Mouse (Mus musculus) hindbrain, embryonic 11.5 days (tissue): ENCODE measurements around the gene Pth. TPM values are rescaled to one million over a fixed set of nuclear protein-coding genes. Genes with fewer than 3 reads are reported as not detected.

Source experiments
- ATAC-seq: fragments of 200-750 bp; cut with Nextera tagmentation; 2 replicates; pipeline ENCODE4 v1.8.0; 2017; ENCODE audit warnings: mild to moderate bottlenecking, moderate TSS enrichment, moderate library complexity; ENCODE audit not compliant: low FRiP score
- DNase-seq: peaks from one replicate; pipeline ENCODE4 v3.0.0-alpha.2; 2015; ENCODE audit warnings: low spot score
- H3K27ac ChIP-seq: fragments of 300-500 bp; sonication (generic); 2 replicates; pipeline ENCODE4 v1.5.1; 2014; ENCODE audit warnings: mild to moderate bottlenecking, low read depth, low read length
- H3K27me3 ChIP-seq: fragments of 300-500 bp; sonication (generic); 2 replicates; pipeline ENCODE4 v1.6.1; 2014; ENCODE audit warnings: mild to moderate bottlenecking, low read length, moderate library complexity, mixed read lengths; ENCODE audit not compliant: control insufficient read depth, insufficient read depth
- H3K36me3 ChIP-seq: fragments of 300-500 bp; sonication (generic); 2 replicates; pipeline ENCODE4 v1.6.1; 2014; ENCODE audit warnings: mild to moderate bottlenecking, low read length, moderate library complexity, mixed read lengths; ENCODE audit not compliant: control insufficient read depth, insufficient read depth
- H3K4me1 ChIP-seq: fragments of 300-500 bp; sonication (generic); replicated peaks from 2 replicates; pipeline ENCODE4 v1.6.1; 2014; ENCODE audit warnings: low read length, mixed read lengths; ENCODE audit not compliant: control insufficient read depth, insufficient read depth
- H3K4me2 ChIP-seq: fragments of 300-500 bp; sonication (generic); replicated peaks from 2 replicates; pipeline ENCODE4 v1.6.1; 2014; ENCODE audit warnings: mild to moderate bottlenecking, low read depth, low read length
- H3K4me3 ChIP-seq: fragments of 300-500 bp; sonication (generic); 2 replicates; pipeline ENCODE4 v1.5.1; 2014; ENCODE audit warnings: low read depth, low read length
- H3K9ac ChIP-seq: fragments of 300-500 bp; sonication (generic); 2 replicates; pipeline ENCODE4 v1.6.1; 2014; ENCODE audit warnings: low read depth, low read length
- H3K9me3 ChIP-seq: fragments of 300-500 bp; sonication (generic); 2 replicates; pipeline ENCODE4 v1.6.1; 2016; ENCODE audit warnings: low read length; ENCODE audit not compliant: control insufficient read depth
- WGBS: fragments of 180-500 bp; shearing (Covaris S2); extraction: QIAGEN DNeasy Blood & Tissue Kit; methylation state at CpG from one replicate; pipeline ENCODE4 v1.1.7; 2014; 5-methylcytosine and 5-hydroxymethylcytosine counted together
- polyA plus RNA-seq: library from polyadenylated mRNA; unstranded; fragments of >200 nt; fragmentation: Nextera tagmentation; extraction: Ambion mirVana; gene quantifications from 2 replicates; pipeline ENCODE4 v1.2.1, GENCODE M21; 2014

Gene Pth
- polyA plus RNA-seq, result 0.51 TPM in 1 of 2 replicates, not detected in the other

DNA sequence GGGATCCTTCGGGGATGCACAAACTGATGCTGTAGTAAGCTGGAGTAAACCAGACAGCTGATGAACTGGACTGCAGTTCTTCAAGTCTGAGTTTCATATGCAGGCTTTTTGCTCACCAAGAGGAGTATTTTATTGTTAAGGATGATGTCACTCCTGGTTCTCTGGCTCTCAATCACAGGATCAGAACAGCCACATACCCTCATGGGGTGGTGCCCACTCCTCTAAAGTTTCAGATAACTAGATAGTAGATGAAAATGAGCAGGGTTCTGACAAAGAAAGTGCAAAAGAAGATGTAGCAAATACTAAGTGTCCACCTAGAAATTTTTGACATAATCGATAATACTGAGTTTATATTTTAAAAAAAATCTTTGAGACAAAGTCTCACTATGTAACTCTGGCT, at the start of gene Pth:
Pth (minus strand) TSS at position 101 of the 400 bp plus-strand sequence.
- DNase-seq, result no peak
- ATAC-seq, result no peak
- H3K4me1 ChIP-seq, result no peaks in the 10 kb centered on the region
- no peak within 1 kb of the TSS for H3K4me2 ChIP-seq
- no peak within 1 kb of the TSS for H3K4me3 ChIP-seq
- H3K9me3 ChIP-seq, result no peaks in the 10 kb centered on the region
- no peaks in the 10 kb centered on the region for H3K27me3 ChIP-seq
- no peak within 1 kb of the TSS for H3K27ac ChIP-seq
- no peaks in the 10 kb centered on the region for H3K36me3 ChIP-seq
- H3K9ac ChIP-seq, result no peak within 1 kb of the TSS
- 93% methylated on average over 2 of the region's 2 CpGs for WGBS

DNA sequence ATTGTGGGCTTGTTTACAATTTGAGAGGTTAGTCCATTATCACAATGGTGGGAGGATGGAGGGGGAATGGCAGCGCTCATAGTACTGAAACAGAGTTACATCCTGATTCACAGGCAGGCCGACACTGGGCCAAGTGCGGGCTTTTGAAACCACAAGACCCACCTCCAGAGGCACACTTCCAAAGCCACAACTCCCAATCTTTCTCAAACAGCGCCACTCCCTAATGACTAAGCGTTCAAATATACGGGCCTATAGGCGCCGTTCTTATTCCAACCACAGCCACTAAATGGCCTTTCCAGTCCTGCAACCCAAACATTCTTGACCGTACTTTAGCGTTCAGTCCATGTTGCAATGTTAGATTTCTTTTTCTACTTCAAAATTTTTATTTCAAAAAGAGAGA, 47.9 kb upstream of the Pth start:
- WGBS, result 89% methylated on average over 10 of the region's 10 CpGs
- no peaks in the 10 kb centered on the region for H3K9me3 ChIP-seq
- no peak for DNase-seq
- no peaks in the 10 kb centered on the region for H3K27me3 ChIP-seq
- no peaks in the 10 kb centered on the region for H3K4me1 ChIP-seq
- ATAC-seq, result no peak
- no peak overlapping the region for H3K9ac ChIP-seq
- H3K36me3 ChIP-seq, result no peaks in the 10 kb centered on the region
- no peak overlapping the region for H3K4me3 ChIP-seq
- no peak overlapping the region for H3K4me2 ChIP-seq
- H3K27ac ChIP-seq, result no peak overlapping the region

DNA sequence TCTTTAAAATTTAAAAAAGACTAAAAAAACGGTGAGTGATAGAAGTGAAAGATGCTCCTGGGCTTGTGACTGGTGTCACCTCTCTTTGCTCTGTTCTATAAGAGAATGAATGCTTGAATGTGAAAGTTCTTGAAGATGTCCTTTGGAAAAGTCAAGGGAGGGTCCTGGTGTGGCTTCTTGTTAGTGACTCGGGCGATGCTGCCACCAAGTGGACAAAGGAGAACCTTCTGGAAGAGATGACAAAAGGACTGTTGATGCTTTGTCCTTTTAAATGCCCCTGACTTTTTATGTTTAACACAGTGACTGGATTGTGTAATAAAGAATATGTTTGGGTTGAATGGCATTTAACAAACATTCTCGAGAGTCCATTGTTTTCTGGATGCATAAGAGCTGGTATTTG, 45.9 kb upstream of the Pth start:
- ATAC-seq, result no peak
- 23% methylated on average over 4 of the region's 4 CpGs for WGBS
- no peak overlapping the region for H3K27ac ChIP-seq

DNA sequence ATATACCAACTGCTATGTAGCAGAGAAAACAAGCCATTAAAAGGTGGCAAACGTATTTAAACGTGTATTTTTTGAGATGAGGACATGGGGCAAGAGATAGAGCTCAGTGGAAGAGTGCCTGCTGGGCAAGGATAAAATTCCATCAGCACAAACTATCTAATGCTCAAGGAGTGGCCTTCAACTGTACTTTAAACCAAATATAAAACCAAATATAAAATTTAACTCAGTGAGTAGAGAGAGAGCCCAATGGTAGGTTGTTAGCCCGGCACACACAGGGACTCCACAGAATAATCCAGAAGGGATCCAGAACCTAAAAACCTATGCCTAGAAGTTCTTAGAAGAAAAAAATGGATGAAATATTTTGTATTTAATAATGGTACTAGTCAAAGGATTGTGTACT, 45.1 kb upstream of the Pth start:
- no peaks in the 10 kb centered on the region for H3K36me3 ChIP-seq
- DNase-seq (no peak), ATAC-seq (no peak)
- WGBS, result 86% methylated on average over 3 of the region's 3 CpGs
- no peak overlapping the region for H3K27ac ChIP-seq
- H3K9me3 ChIP-seq, result no peaks in the 10 kb centered on the region
- no peaks in the 10 kb centered on the region for H3K27me3 ChIP-seq
- no peak overlapping the region for H3K4me3 ChIP-seq
- no peak overlapping the region for H3K4me2 ChIP-seq
- no peak overlapping the region for H3K9ac ChIP-seq
- no peaks in the 10 kb centered on the region for H3K4me1 ChIP-seq

More for the DNA sequence above, 45.9 kb upstream of the Pth start:
- H3K9ac ChIP-seq, result no peak overlapping the region
- no peaks in the 10 kb centered on the region for H3K36me3 ChIP-seq
- no peak overlapping the region for H3K4me3 ChIP-seq
- no peaks in the 10 kb centered on the region for H3K9me3 ChIP-seq
- no peaks in the 10 kb centered on the region for H3K27me3 ChIP-seq
- no peak overlapping the region for H3K4me2 ChIP-seq
- peak; percentile 58 for DNase-seq
- no peaks in the 10 kb centered on the region for H3K4me1 ChIP-seq

DNA sequence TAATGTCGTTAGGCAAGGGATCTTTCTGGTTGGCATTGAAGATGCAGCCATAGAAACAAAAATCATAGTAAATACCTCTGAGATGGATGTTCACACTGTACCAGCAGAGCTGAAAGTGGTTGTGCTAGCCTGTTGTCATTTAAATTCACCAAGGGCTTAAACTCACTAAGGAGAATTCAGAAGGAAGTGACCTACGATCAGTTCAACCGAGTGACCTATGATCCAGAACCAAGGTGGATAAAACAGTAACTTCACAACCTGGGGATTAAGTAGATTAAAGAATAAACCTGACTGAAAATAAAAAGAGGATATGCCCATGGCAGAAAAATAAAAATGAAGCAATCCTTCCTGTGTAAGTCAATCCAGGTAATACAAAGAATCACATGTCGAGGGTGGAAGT, 44.5 kb upstream of the Pth start:
- H3K9me3 ChIP-seq, result no peaks in the 10 kb centered on the region
- no peak overlapping the region for H3K9ac ChIP-seq
- no peak overlapping the region for H3K4me3 ChIP-seq
- DNase-seq (no peak), ATAC-seq (no peak)
- no peaks in the 10 kb centered on the region for H3K4me1 ChIP-seq
- H3K27ac ChIP-seq, result no peak overlapping the region
- H3K36me3 ChIP-seq, result no peaks in the 10 kb centered on the region
- no peak overlapping the region for H3K4me2 ChIP-seq
- H3K27me3 ChIP-seq, result no peaks in the 10 kb centered on the region
- WGBS, result 92% methylated on average over 4 of the region's 4 CpGs

DNA sequence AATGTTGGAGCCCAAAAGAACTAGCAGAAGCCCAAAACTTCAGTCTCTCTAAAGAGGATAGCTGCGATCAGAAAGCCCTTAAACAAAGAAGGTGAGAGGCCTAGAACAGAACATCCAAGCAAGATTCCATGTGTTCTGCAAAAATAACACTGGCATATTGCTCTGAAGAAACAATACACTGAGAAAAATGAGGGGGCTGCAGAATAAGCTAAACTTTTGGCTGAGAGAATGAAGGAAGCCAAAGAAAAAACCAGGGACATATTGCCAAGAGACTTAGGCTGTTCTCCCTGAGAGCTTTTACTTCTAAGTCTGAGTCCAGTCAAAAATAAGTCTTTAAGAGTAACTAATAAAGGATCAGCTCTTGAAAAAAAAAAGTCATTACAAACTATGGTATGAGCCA, 32.4 kb upstream of the Pth start:
- whole genome bisulfite sequencing, result 97% methylated on average over 1 of the region's 1 CpGs
- ATAC-seq (no peak), DNase-seq (no peak)
- H3K9ac ChIP-seq, result no peak overlapping the region
- no peak overlapping the region for H3K4me3 ChIP-seq
- H3K27me3 ChIP-seq, result no peaks in the 10 kb centered on the region
- H3K4me1 ChIP-seq, result no peaks in the 10 kb centered on the region
- no peaks in the 10 kb centered on the region for H3K9me3 ChIP-seq
- H3K36me3 ChIP-seq, result no peaks in the 10 kb centered on the region
- no peak overlapping the region for H3K4me2 ChIP-seq
- H3K27ac ChIP-seq, result no peak overlapping the region

DNA sequence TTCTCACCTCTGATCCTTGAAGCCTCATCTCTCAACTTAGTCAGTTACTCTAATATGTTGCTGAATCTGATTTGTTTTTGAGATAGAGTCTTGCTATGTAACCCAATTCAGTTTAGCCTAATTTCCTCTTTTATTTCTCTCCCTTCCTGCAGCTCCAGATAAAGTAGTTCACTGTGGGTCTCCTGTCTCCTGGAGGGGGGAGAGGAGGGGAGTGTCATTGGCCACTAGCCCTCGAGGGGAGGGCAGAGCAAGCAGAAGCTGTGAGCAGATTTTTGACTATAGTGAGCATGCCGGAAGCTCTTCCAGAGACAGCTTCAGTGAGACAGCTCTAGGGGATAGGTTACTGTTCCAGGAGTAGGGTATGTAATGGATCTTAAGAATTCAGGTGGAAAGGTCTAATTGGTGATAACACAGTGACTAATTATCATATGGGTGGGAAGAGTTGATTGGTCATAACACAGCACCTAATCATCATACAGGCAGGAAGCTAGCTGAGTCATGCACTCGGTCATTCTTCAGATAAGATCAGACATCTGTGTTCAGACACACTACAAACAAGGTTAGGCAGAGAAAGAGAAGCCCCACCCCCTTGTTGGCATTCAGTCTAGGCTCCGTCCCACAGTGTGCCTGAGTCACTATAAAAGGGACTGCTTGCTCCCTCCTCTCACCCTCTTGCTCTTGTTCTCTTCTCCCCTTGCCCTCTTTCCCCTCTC, 30.9 kb upstream of the Pth start:
- WGBS, result 46% methylated on average over 4 of the region's 4 CpGs

DNA sequence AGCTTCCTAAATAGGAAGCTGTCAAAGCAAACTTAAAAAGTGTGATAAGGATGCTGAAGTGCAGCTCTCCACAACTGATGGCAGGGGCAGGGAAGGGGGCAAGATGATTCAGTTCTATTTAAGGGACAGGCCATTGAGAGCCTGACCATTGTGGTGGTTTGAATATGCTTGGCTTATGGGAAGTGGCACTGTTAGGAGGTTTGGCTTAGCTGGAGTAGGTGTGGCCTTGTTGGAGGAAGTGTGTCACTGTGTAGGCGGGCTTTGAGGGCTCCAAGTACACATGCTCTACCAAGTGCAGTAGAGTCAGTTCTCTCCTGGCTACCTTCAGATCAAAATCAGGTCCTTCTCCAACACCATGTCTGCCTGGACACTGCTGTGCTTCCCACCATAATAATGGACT, 28.2 kb upstream of the Pth start:
- Histone ChIP-seq H3K4me1 (no peaks in the 10 kb centered on the region), H3K4me3 (no peak overlapping the region), H3K9me3 (no peaks in the 10 kb centered on the region), H3K4me2 (no peak overlapping the region), H3K27ac (no peak overlapping the region), H3K9ac (no peak overlapping the region), H3K27me3 (no peaks in the 10 kb centered on the region), H3K36me3 (no peaks in the 10 kb centered on the region)
- ATAC-seq, result no peak
- WGBS, result 88% methylated on average over 1 of the region's 1 CpGs
- DNase-seq, result no peak

More for the DNA sequence above, 30.9 kb upstream of the Pth start:
- H3K36me3 ChIP-seq, result no peaks in the 10 kb centered on the region
- H3K9ac ChIP-seq, result no peak overlapping the region
- no peaks in the 10 kb centered on the region for H3K9me3 ChIP-seq
- ATAC-seq (no peak), DNase-seq (no peak)
- no peaks in the 10 kb centered on the region for H3K27me3 ChIP-seq
- no peak overlapping the region for H3K4me2 ChIP-seq
- H3K27ac ChIP-seq, result no peak overlapping the region
- H3K4me1 ChIP-seq, result no peaks in the 10 kb centered on the region
- no peak overlapping the region for H3K4me3 ChIP-seq

DNA sequence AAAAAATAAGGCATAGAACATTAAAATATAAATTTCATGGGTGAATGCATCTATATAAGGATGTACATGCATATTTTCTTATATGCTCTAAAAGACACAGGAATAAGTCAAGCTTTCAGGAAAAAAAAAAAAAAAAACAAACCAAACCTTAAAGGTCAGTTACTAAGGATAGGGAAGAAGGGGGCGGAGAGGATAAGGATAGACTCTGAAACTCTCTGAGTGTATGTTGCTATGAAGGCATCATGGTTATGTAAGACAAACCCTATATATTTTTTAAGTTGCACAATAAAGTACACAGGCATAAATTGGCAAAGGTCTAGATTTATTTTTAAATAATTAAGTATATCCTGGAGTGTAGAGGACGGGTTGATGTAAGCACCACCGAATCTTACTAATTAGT, 26.9 kb upstream of the Pth start:
- Histone ChIP-seq H3K4me1 (no peaks in the 10 kb centered on the region), H3K9me3 (no peaks in the 10 kb centered on the region), H3K9ac (no peak overlapping the region), H3K27me3 (no peaks in the 10 kb centered on the region), H3K36me3 (no peaks in the 10 kb centered on the region), H3K4me2 (no peak overlapping the region), H3K4me3 (no peak overlapping the region), H3K27ac (no peak overlapping the region)
- WGBS, result 89% methylated on average over 3 of the region's 3 CpGs
- no peak for DNase-seq
- no peak for ATAC-seq
